14 mouse cellular contexts compared by ENCODE assay signal in genomic region chr5:77430471-77430870, GRCm38 (mm10).
"Had no signal": no experiment of that assay in that cellular context is flagged by ENCODE, and none has a peak within 500 bp of the region (broad histone marks: within the 10 kb centered on the region; RNA-seq: fewer than 3 reads in every experiment).

No protein-coding gene starts in this region.

- H3K9ac ChIP-seq: neural tube, embryonic 12.5 days; stomach, embryonic 15.5 days had no signal

- H3K4me1 ChIP-seq: neural tube, embryonic 12.5 days; stomach, embryonic 15.5 days had no signal

- H3K4me2 ChIP-seq: neural tube, embryonic 12.5 days; stomach, embryonic 15.5 days had no signal

- H3K4me3 ChIP-seq: neural tube, embryonic 12.5 days; stomach, embryonic 15.5 days had no signal

- H3K27ac ChIP-seq: neural tube, embryonic 12.5 days; stomach, embryonic 15.5 days; stomach, postnatal 0 days had no signal

- H3K9me3 ChIP-seq: neural tube, embryonic 12.5 days; stomach, embryonic 15.5 days had no signal

- DNase-seq: right cerebral cortex, adult 18-20 months; right cerebral cortex, postnatal 14 days; right cerebral cortex, postnatal 25 days; right cerebral cortex, postnatal 4 days; spleen, adult 18-20 months; thymus, adult 18-20 months; thymus, adult 2 months; thymus, postnatal 14 days; thymus, postnatal 25 days; thymus, postnatal 36 days; thymus, postnatal 4 days had no signal

- H3K36me3 ChIP-seq: neural tube, embryonic 12.5 days; stomach, embryonic 15.5 days had no signal

- H3K27me3 ChIP-seq: neural tube, embryonic 12.5 days; stomach, embryonic 15.5 days had no signal
